Mouse (Mus musculus): Measurements from ENCODE around the gene Mybph. TPM values are rescaled to one million over a fixed set of nuclear protein-coding genes. Genes with fewer than 3 reads are reported as not detected.
A peak's percentile ranks its signal among the peaks of the same experiment; 100 is the strongest.

The Mybph gene
- polyA plus RNA-seq, 1 experiment = 0.18 TPM

GRCm38 (mm10) chr1:134212351-134212750 is 19.1 kb downstream of the Mybph start:
- WGBS = 28% methylated on average over 6 of the region's 6 CpGs
- TF ChIP-seq CTCF (IDR thresholded peaks at IDR 0.05; ENCODE audit: borderline replicate concordance, insufficient read depth, low read depth, low read length) = no peak
- no peak for TF ChIP-seq POLR2A (IDR thresholded peaks at IDR 0.05; ENCODE audit: borderline replicate concordance, insufficient read depth, low read length)

GRCm38 (mm10) chr1:134213405-134213804 is 20.2 kb downstream of the Mybph start:
- H3K4me1 ChIP-seq (ENCODE audit: control insufficient read depth, insufficient read depth, low read length) = peaks cover 79% of the 10 kb centered on the region

More at GRCm38 (mm10) chr1:134212351-134212750, 19.1 kb downstream of the Mybph start:
- no peak overlapping the region for H3K27ac ChIP-seq (ENCODE audit: insufficient read depth, low read length)
- no peak overlapping the region for H3K4me3 ChIP-seq (replicated peaks; ENCODE audit: insufficient read depth, low read depth, low read length)
- peaks cover 73% of the 10 kb centered on the region for H3K4me1 ChIP-seq (ENCODE audit: control insufficient read depth, insufficient read depth, low read length)
- no peak for DNase-seq
- H3K27me3 ChIP-seq (ENCODE audit: control insufficient read depth, insufficient read depth, low read length) = no peaks in the 10 kb centered on the region

DNA sequence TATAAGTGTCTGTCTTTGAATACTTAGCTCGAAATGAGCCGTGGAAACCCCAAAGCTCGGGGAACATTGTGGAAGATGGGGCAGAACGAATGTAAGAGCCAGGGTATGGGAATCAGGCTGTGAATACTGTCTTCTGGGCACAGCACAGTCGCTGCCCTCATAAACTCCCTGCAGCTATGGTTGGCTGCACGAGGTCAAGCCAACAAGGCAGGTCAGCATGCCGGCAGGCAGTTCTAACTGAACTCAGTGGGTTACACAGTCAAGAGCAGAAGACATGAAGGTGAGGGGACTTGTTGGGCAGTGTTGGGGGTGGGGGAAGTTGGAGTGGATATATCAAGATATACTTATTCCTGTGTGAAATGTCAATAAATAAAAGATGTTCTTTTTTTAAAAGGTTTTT is 21.8 kb downstream of the Mybph start:
- TF ChIP-seq CTCF (IDR thresholded peaks at IDR 0.05; ENCODE audit: borderline replicate concordance, insufficient read depth, low read depth, low read length) (no peak), POLR2A (IDR thresholded peaks at IDR 0.05; ENCODE audit: borderline replicate concordance, insufficient read depth, low read length) (no peak)
- no peaks in the 10 kb centered on the region for H3K27me3 ChIP-seq (ENCODE audit: control insufficient read depth, insufficient read depth, low read length)
- 45% methylated on average over 7 of the region's 7 CpGs for WGBS
- no peak for DNase-seq
- no peak overlapping the region for H3K4me3 ChIP-seq (replicated peaks; ENCODE audit: insufficient read depth, low read depth, low read length)
- peaks cover 79% of the 10 kb centered on the region for H3K4me1 ChIP-seq (ENCODE audit: control insufficient read depth, insufficient read depth, low read length)
- H3K27ac ChIP-seq (ENCODE audit: insufficient read depth, low read length) = no peak overlapping the region

More at GRCm38 (mm10) chr1:134213405-134213804, 20.2 kb downstream of the Mybph start:
- no peaks in the 10 kb centered on the region for H3K27me3 ChIP-seq (ENCODE audit: control insufficient read depth, insufficient read depth, low read length)
- H3K27ac ChIP-seq (ENCODE audit: insufficient read depth, low read length) = 0 out of 2 replicates have a peak overlapping the region, but pooled peaks have one; percentile 7
- H3K4me3 ChIP-seq (replicated peaks; ENCODE audit: insufficient read depth, low read depth, low read length) = no peak overlapping the region
- 61% methylated on average over 7 of the region's 7 CpGs for WGBS
- no peak for TF ChIP-seq POLR2A (IDR thresholded peaks at IDR 0.05; ENCODE audit: borderline replicate concordance, insufficient read depth, low read length)
- TF ChIP-seq CTCF (IDR thresholded peaks at IDR 0.05; ENCODE audit: borderline replicate concordance, insufficient read depth, low read depth, low read length) = no peak
- DNase-seq = no peak

DNA sequence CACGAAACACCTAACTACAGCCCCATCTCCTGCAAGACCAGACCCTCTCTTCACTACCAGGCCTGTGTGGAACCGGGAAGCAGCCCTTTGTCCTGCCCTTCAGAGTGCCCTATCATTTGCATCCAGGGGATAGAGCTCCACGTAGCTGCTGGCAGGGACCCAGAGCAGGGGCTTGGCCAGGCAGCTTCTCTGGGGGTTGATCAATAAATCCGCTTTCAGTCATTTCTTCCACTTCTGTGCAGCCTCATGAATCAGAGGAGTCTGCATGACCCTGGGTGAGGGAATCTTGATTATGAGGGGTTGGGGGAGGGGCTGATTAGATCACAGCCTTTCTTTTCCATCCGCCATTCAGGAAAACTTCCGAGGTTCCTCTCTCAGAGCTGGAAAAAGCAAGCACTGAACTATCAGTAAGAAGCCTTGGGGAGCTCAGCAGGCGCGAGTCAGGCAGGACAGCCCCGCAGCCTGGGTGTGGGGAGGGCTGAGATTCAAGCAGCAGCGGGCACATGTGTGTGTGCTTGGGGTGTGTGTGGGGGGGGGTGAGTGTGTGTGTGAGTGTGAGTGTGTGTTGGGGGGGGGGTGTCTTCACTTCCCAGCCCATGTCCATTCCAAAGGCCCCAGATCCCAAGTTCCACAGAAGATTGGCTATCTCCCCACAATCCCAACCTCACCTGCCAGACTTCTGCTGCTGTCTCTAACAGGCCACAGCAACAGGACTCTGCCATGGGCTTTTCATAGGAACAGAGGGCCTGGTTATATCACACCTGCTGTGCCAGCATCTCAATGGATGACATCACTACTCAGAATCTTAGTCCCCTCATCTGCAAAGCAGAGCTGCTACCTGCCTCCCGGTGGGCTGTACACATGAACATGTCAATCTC is 22.7 kb downstream of the Mybph start:
- no peak for DNase-seq
- no peak overlapping the region for H3K4me3 ChIP-seq (replicated peaks; ENCODE audit: insufficient read depth, low read depth, low read length)
- no peaks in the 10 kb centered on the region for H3K27me3 ChIP-seq (ENCODE audit: control insufficient read depth, insufficient read depth, low read length)
- peaks cover 75% of the 10 kb centered on the region for H3K4me1 ChIP-seq (ENCODE audit: control insufficient read depth, insufficient read depth, low read length)
- TF ChIP-seq POLR2A (IDR thresholded peaks at IDR 0.05; ENCODE audit: borderline replicate concordance, insufficient read depth, low read length) (no peak), CTCF (IDR thresholded peaks at IDR 0.05; ENCODE audit: borderline replicate concordance, insufficient read depth, low read depth, low read length) (no peak)
- 48% methylated on average over 11 of the region's 11 CpGs for WGBS
- H3K27ac ChIP-seq (ENCODE audit: insufficient read depth, low read length) = no peak overlapping the region

GRCm38 (mm10) chr1:134216629-134216971 is 23.4 kb downstream of the Mybph start:
- TF ChIP-seq CTCF (IDR thresholded peaks at IDR 0.05; ENCODE audit: borderline replicate concordance, insufficient read depth, low read depth, low read length) (no peak), POLR2A (IDR thresholded peaks at IDR 0.05; ENCODE audit: borderline replicate concordance, insufficient read depth, low read length) (no peak)
- Histone ChIP-seq H3K27me3 (ENCODE audit: control insufficient read depth, insufficient read depth, low read length) (no peaks in the 10 kb centered on the region), H3K27ac (ENCODE audit: insufficient read depth, low read length) (no peak overlapping the region), H3K4me1 (ENCODE audit: control insufficient read depth, insufficient read depth, low read length) (peaks cover 70% of the 10 kb centered on the region), H3K4me3 (replicated peaks; ENCODE audit: insufficient read depth, low read depth, low read length) (no peak overlapping the region)
- DNase-seq = no peak
- WGBS = 90% methylated on average over 2 of the region's 2 CpGs

- no peak overlapping the region for H3K4me3 ChIP-seq (replicated peaks; ENCODE audit: insufficient read depth, low read depth, low read length)
- DNase-seq = no peak
- H3K27me3 ChIP-seq (ENCODE audit: control insufficient read depth, insufficient read depth, low read length) = no peaks in the 10 kb centered on the region
- peaks cover 66% of the 10 kb centered on the region for H3K4me1 ChIP-seq (ENCODE audit: control insufficient read depth, insufficient read depth, low read length)
- 40% methylated on average over 12 of the region's 12 CpGs for whole genome bisulfite sequencing
- no peak for TF ChIP-seq POLR2A (IDR thresholded peaks at IDR 0.05; ENCODE audit: borderline replicate concordance, insufficient read depth, low read length)
- H3K27ac ChIP-seq (ENCODE audit: insufficient read depth, low read length) = no peak overlapping the region
Measured at GRCm38 (mm10) chr1:134217028-134217481, 23.8 kb downstream of the Mybph start.

GRCm38 (mm10) chr1:134217942-134218341 is 24.7 kb downstream of the Mybph start:
- Histone ChIP-seq H3K27me3 (ENCODE audit: control insufficient read depth, insufficient read depth, low read length) (no peaks in the 10 kb centered on the region), H3K4me1 (ENCODE audit: control insufficient read depth, insufficient read depth, low read length) (peaks cover 65% of the 10 kb centered on the region), H3K4me3 (replicated peaks; ENCODE audit: insufficient read depth, low read depth, low read length) (no peak overlapping the region), H3K27ac (ENCODE audit: insufficient read depth, low read length) (no peak overlapping the region)
- TF ChIP-seq CTCF (IDR thresholded peaks at IDR 0.05; ENCODE audit: borderline replicate concordance, insufficient read depth, low read depth, low read length) (no peak), POLR2A (IDR thresholded peaks at IDR 0.05; ENCODE audit: borderline replicate concordance, insufficient read depth, low read length) (no peak)
- 88% methylated on average over 3 of the region's 3 CpGs for WGBS
- no peak for DNase-seq

DNA sequence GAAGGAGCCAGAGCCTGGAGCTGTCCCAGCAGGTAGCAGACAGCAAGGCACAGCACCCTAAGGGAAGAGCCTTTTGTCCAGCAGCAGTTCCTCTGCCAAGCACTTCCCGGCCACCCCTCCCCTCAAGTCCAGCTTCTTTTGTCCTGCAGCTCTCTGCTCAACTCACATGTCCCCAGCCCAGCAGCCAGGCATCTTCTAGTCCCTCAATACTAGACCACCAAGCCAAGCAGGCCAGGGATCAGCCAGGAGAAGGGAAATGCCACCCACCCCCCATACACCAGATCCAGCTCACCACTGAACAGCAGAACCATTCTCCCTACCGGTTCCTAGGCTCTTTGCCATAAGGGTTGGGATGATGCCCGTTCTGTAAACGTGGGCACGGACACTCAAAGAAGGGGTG is 26.4 kb downstream of the Mybph start:
- no peaks in the 10 kb centered on the region for H3K27me3 ChIP-seq (ENCODE audit: control insufficient read depth, insufficient read depth, low read length)
- TF ChIP-seq POLR2A (IDR thresholded peaks at IDR 0.05; ENCODE audit: borderline replicate concordance, insufficient read depth, low read length) = no peak
- H3K4me3 ChIP-seq (replicated peaks; ENCODE audit: insufficient read depth, low read depth, low read length) = no peak overlapping the region
- WGBS = 17% methylated on average over 5 of the region's 5 CpGs
- H3K4me1 ChIP-seq (ENCODE audit: control insufficient read depth, insufficient read depth, low read length) = peaks cover 65% of the 10 kb centered on the region
- DNase-seq = no peak
- no peak overlapping the region for H3K27ac ChIP-seq (ENCODE audit: insufficient read depth, low read length)
